ENCODE assay signal across 10 mouse cellular contexts in genomic region chr19:4261038-4261698, GRCm38 (mm10). TPM values are rescaled to one million over a fixed set of nuclear protein-coding genes. Genes with fewer than 3 reads are reported as not detected.
A peak's percentile ranks its signal among the peaks of the same experiment; 100 is the strongest.
DNase-seq lines count a peak whose midpoint lies in the region; ATAC-seq lines count a peak whose summit lies in the region.
"Had no signal": no experiment of that assay in that cellular context is flagged by ENCODE, and none has a peak within 500 bp of the region (broad histone marks: within the 10 kb centered on the region; RNA-seq: fewer than 3 reads in every experiment).

No protein-coding gene starts in this region.

- H3K36me3 ChIP-seq in liver, embryonic 11.5 days (ENCODE audit: control insufficient read depth, insufficient read depth, low read length), result no peaks in the 10 kb centered on the region
- H3K36me3 ChIP-seq in splenic B cell, adult 2 months (ENCODE audit: control insufficient read depth, insufficient read depth, low read length, poor library complexity, severe bottlenecking), result no peaks in the 10 kb centered on the region; the same call in 1 of the 2 replicates
- H3K36me3 ChIP-seq: limb, embryonic 10.5 days had no signal

- no peak overlapping the region for H3K4me2 ChIP-seq in liver, embryonic 11.5 days

- no peaks in the 10 kb centered on the region for H3K9me3 ChIP-seq in liver, embryonic 11.5 days (ENCODE audit: control insufficient read depth, low read length)
- H3K9me3 ChIP-seq: limb, embryonic 10.5 days had no signal

- H3K27me3 ChIP-seq in liver, embryonic 11.5 days (replicated peaks; ENCODE audit: control insufficient read depth, insufficient read depth, low read length), result no peaks in the 10 kb centered on the region
- H3K27me3 ChIP-seq in splenic B cell, adult 2 months (ENCODE audit: control insufficient read depth, insufficient read depth, low read length, poor library complexity, severe bottlenecking), result no peaks in the 10 kb centered on the region

- H3K9ac ChIP-seq in liver, embryonic 11.5 days (ENCODE audit: low read depth, low read length), result no peak overlapping the region

- peak; percentile 43; the same call in 1 of the 2 replicates for ATAC-seq in liver, embryonic 11.5 days (replicated peaks; ENCODE audit: low FRiP score)

- no peak overlapping the region for H3K27ac ChIP-seq in liver, embryonic 11.5 days (ENCODE audit: low read depth, low read length)
- H3K27ac ChIP-seq: limb, embryonic 10.5 days had no signal

- no peak for DNase-seq in liver, embryonic 11.5 days (ENCODE audit: low spot score)
- DNase-seq in liver, result no peak
- DNase-seq in NIH3T3 (ENCODE audit: low read depth), result peak; percentile 51
- DNase-seq in induced T-regulatory cell, adult 2 months (ENCODE audit: low read depth), result peak; percentile 68
- DNase-seq in splenic B cell, adult 2 months (ENCODE audit: low read depth, low spot score), result peak; percentile 62
- DNase-seq in adrenal gland, postnatal 14 days, result no peak
- no peak for DNase-seq in Muller cell, postnatal 12 days (ENCODE audit: inconsistent ontology term)
- no peak for DNase-seq in embryo, embryonic 9.5 days (ENCODE audit: extremely low spot score)
- DNase-seq: adrenal gland, adult 2 months had no signal

- peaks cover 21% of the 10 kb centered on the region for H3K4me1 ChIP-seq in liver, embryonic 11.5 days (replicated peaks; ENCODE audit: control insufficient read depth, insufficient read depth, low read length)

- no peak overlapping the region for H3K4me3 ChIP-seq in liver, embryonic 11.5 days (ENCODE audit: low read depth, low read length)
- H3K4me3 ChIP-seq: limb, embryonic 10.5 days had no signal

- 57% methylated on average over 8 of the region's 8 CpGs for WGBS in liver, embryonic 11.5 days

RNA-seq across cellular contexts. Expression of gene Ssh3, which starts 7.8 kb away (rescaled TPM):
- polyA plus RNA-seq in liver, embryonic 11.5 days (2014; fragmentation: Nextera tagmentation; extraction: Ambion mirVana), result 3.2 and 3.3 TPM in 2 replicates
- 17.3 and 20.8 TPM in 2 replicates for total RNA-seq in adrenal gland, postnatal 14 days (2021)

RNA-seq across cellular contexts. Expression of gene Ankrd13d, which starts 21.8 kb away (rescaled TPM):
- 2.9 and 3.2 TPM in 2 replicates for polyA plus RNA-seq in liver, embryonic 11.5 days (2014; fragmentation: Nextera tagmentation; extraction: Ambion mirVana)
- total RNA-seq in adrenal gland, postnatal 14 days (2021), result 2.7 and 4.8 TPM in 2 replicates

RNA-seq across cellular contexts. Expression of gene Pold4, which starts 29.5 kb away (rescaled TPM):
- 22.1 and 24.9 TPM in 2 replicates for polyA plus RNA-seq in liver, embryonic 11.5 days (2014; fragmentation: Nextera tagmentation; extraction: Ambion mirVana)
- total RNA-seq in adrenal gland, postnatal 14 days (2021), result 43.3 and 57.9 TPM in 2 replicates

RNA-seq across cellular contexts. Expression of gene Grk2, which starts 44.9 kb away (rescaled TPM):
- 22.1 and 23.1 TPM in 2 replicates for polyA plus RNA-seq in liver, embryonic 11.5 days (2014; fragmentation: Nextera tagmentation; extraction: Ambion mirVana)
- 45.2 and 74.4 TPM in 2 replicates for total RNA-seq in adrenal gland, postnatal 14 days (2021)

RNA-seq across cellular contexts. Expression of gene AC109138.7, which starts 47.0 kb away (rescaled TPM):
- not detected in 2 replicates for polyA plus RNA-seq in liver, embryonic 11.5 days (2014; fragmentation: Nextera tagmentation; extraction: Ambion mirVana)
- not detected in 2 replicates for total RNA-seq in adrenal gland, postnatal 14 days (2021)
- total RNA-seq: adrenal gland, adult 2 months had no signal
- polyA plus RNA-seq: adrenal gland, adult 2 months; limb, embryonic 10.5 days had no signal

Comparison
In these comparisons a context has a peak if more than half of its experiments do, and no peak if none do; other contexts are left out.
1. DNase-seq: peak in NIH3T3 (single experiment), induced T-regulatory cell, adult 2 months (single experiment) and splenic B cell, adult 2 months (single experiment); none in liver, embryonic 11.5 days (single experiment), liver (single experiment), adrenal gland, postnatal 14 days (single experiment), Muller cell, postnatal 12 days (single experiment) and embryo, embryonic 9.5 days (single experiment).